Mouse (Mus musculus) hindbrain, embryonic 16.5 days (tissue): Measurements from ENCODE around the gene Wee2. TPM values are rescaled to one million over a fixed set of nuclear protein-coding genes. Genes with fewer than 3 reads are reported as not detected.

Experiments used
- ATAC-seq: fragments of 200-750 bp; cut with Nextera tagmentation; 2 replicates; pipeline ENCODE4 v1.8.0; 2017; ENCODE audit warnings: moderate TSS enrichment, moderate library complexity
- H3K27ac ChIP-seq: fragments of 300-500 bp; sonication (generic); 2 replicates; pipeline ENCODE4 v1.5.1; 2014; ENCODE audit warnings: low read depth, mild to moderate bottlenecking, control low read depth, low read length, moderate library complexity
- H3K27me3 ChIP-seq: fragments of 300-500 bp; sonication (generic); replicated peaks from 2 replicates; pipeline ENCODE4 v1.6.1; 2014; ENCODE audit warnings: low read length; ENCODE audit not compliant: control insufficient read depth, insufficient read depth
- H3K36me3 ChIP-seq: fragments of 300-500 bp; sonication (generic); 2 replicates; pipeline ENCODE4 v1.6.1; 2014; ENCODE audit warnings: mild to moderate bottlenecking, low read length, moderate library complexity, mixed read lengths; ENCODE audit not compliant: control insufficient read depth, insufficient read depth
- H3K4me1 ChIP-seq: fragments of 300-500 bp; sonication (generic); 2 replicates; pipeline ENCODE4 v1.6.1; 2014; ENCODE audit warnings: low read depth, low read length; ENCODE audit not compliant: control insufficient read depth, insufficient read depth
- H3K4me2 ChIP-seq: fragments of 300-500 bp; sonication (generic); 2 replicates; pipeline ENCODE4 v1.6.1; 2014; ENCODE audit warnings: mild to moderate bottlenecking, low read length, control low read depth, moderate library complexity
- H3K4me3 ChIP-seq: fragments of 300-500 bp; sonication (generic); 2 replicates; pipeline ENCODE4 v1.5.1; 2014; ENCODE audit warnings: mild to moderate bottlenecking, low read length, control low read depth, moderate library complexity
- H3K9ac ChIP-seq: fragments of 300-500 bp; sonication (generic); 2 replicates; pipeline ENCODE4 v1.6.1; 2014; ENCODE audit warnings: low read depth, mild to moderate bottlenecking, control low read depth, low read length, moderate library complexity
- H3K9me3 ChIP-seq: fragments of 300-500 bp; sonication (generic); 2 replicates; pipeline ENCODE4 v1.6.1; 2014; ENCODE audit warnings: mild to moderate bottlenecking, low read length, moderate library complexity; ENCODE audit not compliant: control insufficient read depth
- WGBS: fragments of 180-500 bp; shearing (Covaris S2); extraction: QIAGEN DNeasy Blood & Tissue Kit; methylation state at CpG from one replicate; pipeline ENCODE4 v1.1.7; 2014; 5-methylcytosine and 5-hydroxymethylcytosine counted together
- polyA plus RNA-seq: library from polyadenylated mRNA; unstranded; fragments of >200 nt; fragmentation: Nextera tagmentation; extraction: Ambion mirVana; gene quantifications from 2 replicates; pipeline ENCODE4 v1.2.1, GENCODE M21; 2015

The Wee2 gene
- polyA plus RNA-seq, 1 experiment from 2014 or later, result 0.31 TPM

- no peaks in the 10 kb centered on the region for H3K4me1 ChIP-seq
- 0 out of 2 replicates have a peak, but pooled peaks cover 2% of the 10 kb centered on the region for H3K27me3 ChIP-seq
- no peaks in the 10 kb centered on the region for H3K36me3 ChIP-seq
- H3K9ac ChIP-seq, result no peak overlapping the region
- no peaks in the 10 kb centered on the region for H3K9me3 ChIP-seq
- H3K27ac ChIP-seq, result no peak overlapping the region
- H3K4me2 ChIP-seq, result no peak overlapping the region
- 36% methylated on average over 10 of the region's 10 CpGs for WGBS
- peak; percentile 37; the same call in 1 of the 2 replicates for ATAC-seq
- no peak overlapping the region for H3K4me3 ChIP-seq
Measured at GRCm38 (mm10) chr6:40443281-40443928, 4.5 kb downstream of the Wee2 start.

GRCm38 (mm10) chr6:40448626-40449025, 9.7 kb downstream of the Wee2 start:
- Histone ChIP-seq H3K36me3 (no peaks in the 10 kb centered on the region), H3K9ac (no peak overlapping the region), H3K4me3 (no peak overlapping the region), H3K27ac (no peak overlapping the region), H3K9me3 (no peaks in the 10 kb centered on the region), H3K4me1 (no peaks in the 10 kb centered on the region), H3K27me3 (no peaks in the 10 kb centered on the region), H3K4me2 (no peak overlapping the region)
- ATAC-seq, result no peak

GRCm38 (mm10) chr6:40454436-40455041, 15.7 kb downstream of the Wee2 start:
- WGBS, result 22% methylated on average over 7 of the region's 7 CpGs
- Histone ChIP-seq H3K4me1 (no peaks in the 10 kb centered on the region), H3K9ac (no peak overlapping the region), H3K27ac (no peak overlapping the region), H3K36me3 (no peaks in the 10 kb centered on the region), H3K4me3 (no peak overlapping the region), H3K4me2 (no peak overlapping the region), H3K9me3 (no peaks in the 10 kb centered on the region), H3K27me3 (no peaks in the 10 kb centered on the region)
- ATAC-seq, result no peak

GRCm38 (mm10) chr6:40465710-40466109, 26.8 kb downstream of the Wee2 start:
- Histone ChIP-seq H3K9me3 (no peaks in the 10 kb centered on the region), H3K4me2 (no peak overlapping the region), H3K4me1 (no peaks in the 10 kb centered on the region), H3K4me3 (no peak overlapping the region), H3K36me3 (no peaks in the 10 kb centered on the region), H3K27me3 (peaks cover 3% of the 10 kb centered on the region; the same call in 1 of the 2 replicates), H3K27ac (no peak overlapping the region), H3K9ac (no peak overlapping the region)
- no peak for ATAC-seq
- 47% methylated on average over 6 of the region's 6 CpGs for WGBS

- Histone ChIP-seq H3K4me3 (peak within 1 kb of the TSS; percentile 87), H3K4me1 (peaks cover 7% of the 10 kb centered on the region), H3K9me3 (no peaks in the 10 kb centered on the region), H3K4me2 (peak within 1 kb of the TSS; percentile 92), H3K27me3 (no peaks in the 10 kb centered on the region), H3K9ac (peak within 1 kb of the TSS; percentile 87), H3K36me3 (peaks cover 24% of the 10 kb centered on the region), H3K27ac (peak within 1 kb of the TSS; percentile 95)
- under 1% methylated on average over 54 of the region's 54 CpGs for WGBS
- peak; percentile 98 for ATAC-seq
Measured at GRCm38 (mm10) chr6:40470916-40471719, 32.2 kb downstream of the Wee2 start, which contains the start of gene Ssbp1. Gene Ssbp1 (plus strand): TSS chr6:40471352.

- H3K4me3 ChIP-seq, result peak overlapping the region; percentile 87
- H3K27me3 ChIP-seq, result no peaks in the 10 kb centered on the region
- ATAC-seq, result peak; percentile 9; the same call in 1 of the 2 replicates
- H3K4me1 ChIP-seq, result peaks cover 7% of the 10 kb centered on the region
- H3K36me3 ChIP-seq, result peaks cover 26% of the 10 kb centered on the region
- no peaks in the 10 kb centered on the region for H3K9me3 ChIP-seq
- H3K9ac ChIP-seq, result peak overlapping the region; percentile 87
- H3K4me2 ChIP-seq, result peak overlapping the region; percentile 79
- H3K27ac ChIP-seq, result peak overlapping the region; percentile 95
- WGBS, result 2% methylated on average over 7 of the region's 7 CpGs
Measured at GRCm38 (mm10) chr6:40471720-40472010, 32.8 kb downstream of the Wee2 start.

GRCm38 (mm10) chr6:40476132-40476531, 37.2 kb downstream of the Wee2 start:
- H3K27ac ChIP-seq, result no peak overlapping the region
- ATAC-seq, result no peak
- peaks cover 7% of the 10 kb centered on the region for H3K4me1 ChIP-seq
- H3K27me3 ChIP-seq, result no peaks in the 10 kb centered on the region
- 90% methylated on average over 4 of the region's 4 CpGs for WGBS
- no peak overlapping the region for H3K4me3 ChIP-seq
- H3K4me2 ChIP-seq, result no peak overlapping the region
- H3K9ac ChIP-seq, result no peak overlapping the region
- H3K9me3 ChIP-seq, result no peaks in the 10 kb centered on the region
- H3K36me3 ChIP-seq, result peaks cover 45% of the 10 kb centered on the region

- Histone ChIP-seq H3K4me3 (no peak overlapping the region), H3K9ac (no peak overlapping the region), H3K4me1 (no peaks in the 10 kb centered on the region), H3K4me2 (no peak overlapping the region), H3K9me3 (no peaks in the 10 kb centered on the region), H3K27ac (no peak overlapping the region), H3K27me3 (no peaks in the 10 kb centered on the region), H3K36me3 (peaks cover 52% of the 10 kb centered on the region)
- 83% methylated on average over 1 of the region's 1 CpGs for WGBS
- no peak for ATAC-seq
Measured at GRCm38 (mm10) chr6:40479705-40480104, 40.8 kb downstream of the Wee2 start.

- 89% methylated on average over 5 of the region's 5 CpGs for WGBS
Measured at GRCm38 (mm10) chr6:40482318-40482717, 43.4 kb downstream of the Wee2 start.

More at GRCm38 (mm10) chr6:40482318-40482717, 43.4 kb downstream of the Wee2 start:
- H3K27ac ChIP-seq, result no peak overlapping the region
- H3K4me2 ChIP-seq, result no peak overlapping the region
- no peaks in the 10 kb centered on the region for H3K27me3 ChIP-seq
- no peak overlapping the region for H3K4me3 ChIP-seq
- no peaks in the 10 kb centered on the region for H3K9me3 ChIP-seq
- no peak for ATAC-seq
- no peaks in the 10 kb centered on the region for H3K4me1 ChIP-seq
- peaks cover 34% of the 10 kb centered on the region for H3K36me3 ChIP-seq
- H3K9ac ChIP-seq, result no peak overlapping the region
